Mouse (Mus musculus) NIH3T3 (cell line): Measurements from ENCODE around the gene Col4a5.

ENCODE experiments used
- DNase-seq: peaks from one replicate; pipeline ENCODE4 v3.0.0-alpha.2; 2012; ENCODE audit warnings: low read depth

Gene Col4a5

DNA sequence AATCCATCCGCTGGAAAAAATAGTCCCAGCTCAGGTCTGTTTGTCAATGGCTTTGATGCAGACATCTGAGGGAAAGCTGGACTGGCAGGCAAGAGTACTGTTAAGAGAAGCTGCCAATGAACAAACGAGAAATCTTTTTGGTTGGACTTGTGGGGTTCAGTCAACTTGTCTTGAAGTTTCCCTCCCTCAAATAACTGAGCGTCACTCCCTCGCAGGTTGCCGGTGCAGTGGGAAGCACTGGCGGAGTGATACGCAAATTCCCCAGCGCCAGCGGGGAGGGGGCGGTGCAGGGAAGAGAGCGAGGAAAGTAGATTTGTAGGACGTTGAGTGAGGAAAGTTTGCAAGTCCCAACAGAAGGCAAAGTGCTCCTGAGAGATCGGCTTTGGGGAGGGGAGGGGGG, at the start of gene Col4a5:
TSS of gene Col4a5 (plus strand) at position 276 of the 400 bp plus-strand sequence.
- DNase-seq, result peak; percentile 88

DNA sequence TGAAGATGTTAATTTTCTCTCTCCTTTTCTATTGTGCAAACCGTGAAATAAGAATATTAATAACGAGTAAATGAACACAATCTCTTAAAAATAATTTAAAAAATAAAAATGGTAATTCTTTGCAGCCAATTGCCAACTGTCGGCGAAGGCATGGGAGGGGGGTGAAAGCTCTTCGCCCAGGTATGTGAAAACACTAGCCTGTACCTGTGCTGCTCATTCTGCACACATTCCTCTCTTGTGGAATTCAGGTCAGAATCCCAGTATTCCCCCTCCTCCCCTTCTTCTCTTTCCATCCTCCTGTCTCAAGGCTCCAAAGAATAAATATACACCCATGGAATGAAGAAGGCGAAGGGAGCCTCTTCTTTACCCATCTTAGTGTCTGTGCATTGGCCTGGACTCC, 38.4 kb upstream of the Col4a5 start:
- no peak for DNase-seq

DNA sequence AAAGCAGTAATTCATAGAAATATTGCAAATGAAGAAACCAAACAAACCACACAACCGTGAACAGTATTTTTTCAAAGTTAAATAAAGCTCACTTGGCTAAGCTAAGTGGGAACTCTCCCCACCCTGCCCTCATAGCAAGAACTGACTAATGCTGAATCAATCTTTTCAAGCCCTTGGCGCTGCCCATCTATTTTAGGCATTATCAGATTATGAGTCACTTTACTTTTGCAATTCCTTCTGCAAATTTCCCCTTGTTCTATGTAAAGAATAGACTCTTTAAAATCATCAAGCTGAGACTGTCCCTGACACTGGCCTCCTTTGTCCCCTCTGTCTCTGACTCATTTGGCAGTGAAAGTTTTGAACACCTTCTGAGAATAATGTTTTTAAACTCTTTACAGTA, 35.8 kb upstream of the Col4a5 start:
- peak; percentile 79 for DNase-seq

DNA sequence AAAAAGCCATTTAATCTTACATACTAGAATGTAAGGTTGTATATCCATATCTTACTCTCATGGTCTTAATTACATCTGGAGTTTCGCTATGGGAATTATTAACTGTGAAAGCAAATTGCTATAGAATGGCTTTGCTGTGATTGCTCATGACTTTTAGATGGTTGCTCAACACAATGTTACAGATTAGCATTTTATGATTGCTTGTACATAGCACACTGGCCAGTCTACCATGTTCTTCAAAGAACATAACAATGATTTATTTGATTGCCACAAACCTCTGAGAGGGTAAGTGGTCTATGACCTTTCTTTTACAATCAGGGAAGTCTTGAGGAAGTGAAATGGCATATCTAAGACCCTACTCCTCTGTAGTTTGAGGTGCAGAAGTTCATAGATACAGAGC, 27.2 kb upstream of the Col4a5 start:
- DNase-seq, result no peak

DNA sequence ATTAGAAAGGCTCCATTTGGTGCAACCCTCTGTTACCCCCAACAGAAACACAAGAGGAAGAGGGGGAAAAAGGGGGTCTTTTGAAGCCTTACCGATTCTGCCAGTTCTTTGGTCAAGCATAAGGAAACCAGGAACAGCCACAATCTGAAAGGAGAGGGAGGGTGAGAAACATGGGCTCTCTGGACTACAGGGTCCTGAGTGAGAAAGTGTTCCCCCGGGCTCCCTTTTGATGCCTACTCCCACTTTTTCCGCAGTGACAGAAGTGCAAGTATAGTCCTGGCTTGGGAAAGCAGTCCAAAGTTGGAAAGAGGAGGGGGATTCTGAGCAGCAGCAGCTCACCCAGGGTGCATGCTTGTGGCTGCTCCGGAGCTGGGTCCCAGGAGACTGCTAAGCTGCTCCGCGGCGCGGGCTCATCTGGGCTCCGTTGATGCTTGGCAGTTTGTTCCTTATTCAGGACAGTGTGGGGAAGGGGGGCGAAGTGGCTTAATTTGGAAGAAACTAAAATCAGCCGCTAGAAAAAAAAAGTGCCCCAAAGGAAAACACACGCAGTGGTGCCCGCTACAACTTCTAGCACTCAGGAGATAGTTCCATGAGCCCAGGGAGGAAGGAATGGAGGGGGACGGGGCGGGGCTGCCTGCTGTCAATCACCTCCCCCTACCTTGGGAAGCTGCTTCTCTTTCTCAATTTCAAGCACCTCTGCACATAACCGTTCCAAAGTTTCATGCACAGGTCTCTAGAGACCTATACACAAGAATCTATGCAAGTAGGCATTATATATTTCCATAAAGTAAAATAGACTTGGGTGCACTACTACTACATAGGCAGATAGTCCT, 1.5 kb upstream of the Col4a5 start, which contains the start of gene Col4a6:
TSS of gene Col4a6 (minus strand) at position 607 of the 833 bp plus-strand sequence.
- peak; percentile 56 for DNase-seq

DNA sequence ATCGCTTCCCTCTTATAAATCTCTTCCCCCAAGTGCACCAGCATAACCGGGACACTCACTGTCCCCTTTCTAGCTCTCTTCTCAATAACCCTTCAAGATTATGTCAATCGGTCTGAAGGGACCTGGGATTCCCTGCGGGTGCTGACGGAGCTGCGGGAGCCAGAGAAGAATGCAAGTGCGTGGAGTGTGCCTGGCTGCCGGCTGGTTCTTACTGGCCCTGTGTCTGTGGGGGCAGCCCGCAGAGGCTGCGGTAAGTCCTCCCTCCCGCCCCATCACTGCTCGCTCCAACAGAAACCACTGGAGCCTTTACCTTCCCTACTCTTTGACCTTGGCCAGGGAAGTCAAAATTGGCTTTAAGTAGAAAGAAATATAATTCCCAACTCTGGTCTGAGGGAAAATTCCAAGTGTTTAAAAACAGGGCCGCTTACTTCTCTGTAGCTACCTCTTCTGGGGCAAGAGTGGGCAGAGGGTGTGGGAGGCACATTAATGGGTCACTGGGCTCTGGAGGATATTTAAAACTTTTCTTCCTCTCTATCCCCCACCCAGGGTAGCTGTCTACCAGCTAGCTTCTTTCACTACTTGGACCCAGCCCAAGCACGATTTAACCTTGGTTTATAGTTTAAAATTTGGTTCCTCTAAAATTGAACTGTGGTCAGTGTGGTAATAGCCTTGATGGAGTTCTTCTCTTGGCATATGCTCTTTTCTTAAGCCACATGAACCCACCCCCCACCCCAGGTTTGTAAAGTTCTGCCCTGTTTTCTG, 562 bp downstream of the Col4a5 start:
- peak; percentile 39 for DNase-seq

DNA sequence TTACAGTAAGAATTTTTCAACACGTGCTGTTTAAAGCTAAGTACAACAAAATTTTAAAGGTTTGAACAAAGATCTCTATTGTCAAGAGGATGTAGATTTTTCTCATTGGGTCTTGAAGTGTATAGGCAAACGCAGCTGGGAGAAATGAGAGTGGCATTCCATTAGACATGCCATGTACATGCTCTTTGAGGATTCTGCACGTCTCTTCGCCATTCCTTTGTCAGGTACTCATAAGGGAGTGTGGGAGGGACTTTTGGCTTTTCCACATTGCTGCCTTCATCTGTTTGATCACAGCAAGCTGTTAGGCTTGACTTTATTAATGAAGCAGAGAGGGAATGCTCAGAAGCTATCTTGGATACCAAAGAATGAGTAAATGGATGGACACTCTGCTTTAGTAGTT, 19.4 kb downstream of the Col4a5 start:
- no peak for DNase-seq

DNA sequence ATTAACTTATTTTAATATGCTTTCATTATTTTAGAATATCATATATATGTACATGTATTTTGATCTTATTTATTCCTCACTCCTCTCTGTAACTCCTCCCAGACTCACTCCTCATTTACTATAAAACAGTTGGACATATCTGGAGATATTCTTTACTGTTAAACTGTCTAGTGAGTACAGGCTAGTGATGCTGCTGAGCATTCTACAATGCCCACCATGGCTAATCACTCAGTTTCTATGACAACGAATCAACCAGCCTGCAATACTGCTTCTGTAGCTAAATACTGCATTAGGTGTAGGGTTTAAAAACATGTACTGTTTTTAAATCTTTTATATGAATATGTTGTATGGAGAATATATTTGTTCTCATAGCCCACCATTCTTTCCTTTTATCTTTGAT, 27.9 kb downstream of the Col4a5 start:
- DNase-seq, result no peak

DNA sequence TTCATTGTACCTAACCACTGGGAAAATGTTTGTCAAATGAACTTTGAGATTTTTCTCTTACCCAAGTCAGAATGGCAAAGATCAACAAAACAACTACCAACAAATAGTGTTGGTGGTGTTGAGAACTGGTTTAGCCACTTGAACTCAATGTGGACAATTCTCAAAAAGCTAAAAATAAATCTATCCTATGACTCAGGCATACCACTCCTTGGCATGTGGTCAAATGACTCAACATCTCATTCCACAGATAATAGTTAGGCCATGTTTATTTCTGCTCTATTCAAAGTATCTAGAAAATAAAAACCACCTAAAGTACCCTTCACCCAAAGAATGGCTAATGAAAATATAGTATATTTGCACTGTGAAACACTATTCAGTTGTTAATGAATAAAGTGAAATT, 58.3 kb downstream of the Col4a5 start:
- peak; percentile 89 for DNase-seq

DNA sequence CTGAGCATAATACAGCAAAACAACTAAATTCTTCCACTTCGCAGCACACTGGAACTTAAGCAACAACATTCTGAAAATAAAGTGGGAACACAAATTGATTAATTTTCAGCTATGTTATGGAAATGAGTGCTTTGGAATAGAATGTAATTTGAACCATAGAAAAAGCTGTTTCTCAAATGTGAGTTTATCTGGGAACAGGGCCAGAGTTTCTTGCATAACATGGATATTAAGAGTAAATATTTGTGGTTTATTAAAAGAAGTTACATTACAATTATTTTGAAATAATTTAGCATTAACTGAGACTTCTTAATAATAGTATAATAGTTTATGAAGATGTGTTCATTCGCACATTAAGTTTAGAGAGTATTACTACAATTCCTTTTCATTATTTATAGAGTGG, 72.3 kb downstream of the Col4a5 start:
- DNase-seq, result peak; percentile 57

DNA sequence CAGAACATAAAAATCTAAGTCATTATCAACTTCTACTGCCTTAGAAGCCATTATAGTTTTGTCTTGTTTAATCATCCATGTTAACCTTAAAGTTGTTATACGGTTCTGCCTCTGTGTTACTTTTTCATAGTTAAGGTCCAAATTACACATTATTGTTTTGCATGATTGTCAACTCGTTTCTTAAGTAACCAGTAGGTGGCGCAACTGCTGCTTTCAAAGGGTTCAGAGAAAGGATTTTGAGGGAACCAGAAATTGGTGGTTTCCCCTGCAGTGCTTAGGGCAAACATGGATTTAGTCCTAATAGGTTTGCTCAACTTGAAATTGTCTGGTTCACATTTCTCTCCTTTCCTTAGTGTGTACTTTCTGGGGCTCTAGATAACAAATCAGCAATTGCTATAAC, 115.1 kb downstream of the Col4a5 start:
- DNase-seq, result peak; percentile 45

DNA sequence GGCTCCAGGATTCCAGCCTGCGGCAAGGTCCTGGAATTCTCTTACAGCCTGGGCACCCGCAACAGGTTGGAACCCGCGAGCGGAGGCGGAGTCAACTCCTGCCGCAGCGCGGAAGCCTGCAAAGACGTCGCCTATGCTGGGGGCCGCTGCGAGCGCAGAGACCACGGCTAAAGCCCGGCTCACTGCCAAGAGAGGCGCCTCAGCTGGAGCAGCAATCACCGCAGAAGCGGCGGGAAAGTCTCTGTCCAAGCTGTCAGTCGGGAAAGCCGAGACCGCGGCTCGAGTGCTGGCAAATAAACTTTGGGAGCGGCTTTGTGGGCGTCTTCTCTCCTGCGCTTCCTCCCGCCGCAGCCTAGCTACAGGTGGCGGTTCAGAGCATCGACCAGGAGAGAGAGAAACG, 246.5 kb downstream of the Col4a5 start:
- DNase-seq, result no peak

DNA sequence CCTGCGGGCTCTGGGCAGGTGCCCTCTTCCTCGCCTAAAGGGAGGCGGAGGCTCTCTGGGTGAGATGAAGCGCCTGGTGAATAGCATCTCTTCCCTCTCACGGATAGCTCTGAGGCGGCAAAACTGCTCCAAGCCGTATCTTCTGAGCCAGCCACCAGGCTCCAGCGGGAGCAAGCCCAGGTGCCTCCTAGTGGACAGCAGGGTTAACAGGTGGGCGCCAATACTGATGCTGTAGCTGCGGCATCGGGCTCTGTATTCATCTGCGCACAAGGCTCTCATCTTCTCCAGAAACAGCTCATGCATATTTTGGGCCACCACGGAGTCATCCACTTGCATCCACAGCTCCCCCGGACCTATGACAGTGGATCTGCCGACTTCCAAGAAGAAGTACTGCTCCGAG, 248.8 kb downstream of the Col4a5 start:
- no peak for DNase-seq

DNA sequence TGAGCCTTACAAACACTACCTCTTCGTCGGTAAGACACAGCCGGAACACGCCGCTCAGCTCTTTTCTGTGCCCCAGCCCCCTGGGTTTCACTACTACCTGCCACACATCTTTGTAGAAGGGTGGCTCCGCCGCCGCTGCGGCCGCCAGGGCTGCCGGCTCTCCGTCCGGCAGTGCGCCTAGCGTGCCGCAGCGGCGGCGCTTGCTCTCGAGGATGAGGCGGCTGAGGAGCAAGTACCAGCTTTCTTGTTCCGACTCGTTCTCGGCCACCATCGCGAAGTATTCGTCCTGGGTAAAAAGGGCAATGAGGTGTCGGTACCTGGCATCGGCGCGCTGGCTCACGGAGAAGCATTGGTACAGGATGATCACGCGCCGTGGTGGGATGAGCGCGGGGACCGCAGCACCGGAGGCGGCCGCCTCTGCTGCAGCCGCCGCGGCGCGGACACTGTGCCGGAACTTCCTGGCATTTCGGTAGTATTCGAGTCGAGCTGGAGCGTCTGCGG, 249.3 kb downstream of the Col4a5 start:
- no peak for DNase-seq

DNA sequence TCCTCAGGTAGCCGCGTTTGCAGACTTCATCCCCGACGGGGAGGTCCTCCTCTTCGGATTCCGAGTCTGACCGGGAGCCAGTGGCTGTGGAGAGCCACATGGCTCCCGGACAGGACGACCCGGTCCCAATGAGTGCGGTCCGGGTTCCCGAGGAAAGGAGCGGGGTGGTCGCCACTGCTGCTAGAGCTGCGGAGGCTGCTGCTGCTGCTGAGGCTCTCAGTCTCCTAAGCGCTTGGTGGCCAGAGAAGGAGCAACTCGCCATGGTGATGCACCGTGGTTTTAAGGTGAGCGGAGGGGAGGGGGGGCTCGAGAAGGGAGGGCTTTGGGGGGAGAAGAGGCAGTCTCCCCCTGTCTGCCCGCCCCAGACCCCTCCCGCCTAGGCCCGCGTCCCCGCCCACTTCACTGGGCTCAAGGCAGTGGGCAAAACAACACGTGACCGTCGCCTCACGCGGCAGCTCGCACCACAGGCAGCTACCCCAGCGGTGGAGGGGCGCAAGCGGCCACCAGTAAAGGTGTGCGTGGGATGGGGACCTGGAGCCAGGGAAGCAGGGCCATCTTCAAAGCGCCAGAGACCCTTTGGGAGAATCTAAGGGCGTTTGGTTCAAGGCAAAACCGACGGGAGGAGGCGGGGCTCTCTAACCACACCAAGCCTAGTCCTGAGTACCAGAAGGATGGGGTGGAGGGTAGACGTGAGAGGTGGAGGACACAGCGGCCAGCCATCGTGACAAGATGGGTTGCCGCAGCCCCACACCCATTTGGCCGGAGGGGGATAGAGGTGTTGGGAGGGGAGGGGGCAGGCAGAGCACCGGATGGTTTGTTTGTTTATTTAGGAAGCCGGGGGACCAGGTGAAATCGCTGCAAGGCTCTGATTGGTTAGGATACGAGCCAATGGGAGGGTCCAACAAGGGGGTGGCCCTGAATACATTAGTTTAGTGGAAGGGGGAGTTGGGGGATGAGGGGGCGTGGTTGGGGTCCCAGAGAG, 250.0 kb downstream of the Col4a5 start, which contains the start of gene Irs4:
TSS of gene Irs4 (minus strand) at position 327 of the 982 bp plus-strand sequence.
- no peak for DNase-seq

DNA sequence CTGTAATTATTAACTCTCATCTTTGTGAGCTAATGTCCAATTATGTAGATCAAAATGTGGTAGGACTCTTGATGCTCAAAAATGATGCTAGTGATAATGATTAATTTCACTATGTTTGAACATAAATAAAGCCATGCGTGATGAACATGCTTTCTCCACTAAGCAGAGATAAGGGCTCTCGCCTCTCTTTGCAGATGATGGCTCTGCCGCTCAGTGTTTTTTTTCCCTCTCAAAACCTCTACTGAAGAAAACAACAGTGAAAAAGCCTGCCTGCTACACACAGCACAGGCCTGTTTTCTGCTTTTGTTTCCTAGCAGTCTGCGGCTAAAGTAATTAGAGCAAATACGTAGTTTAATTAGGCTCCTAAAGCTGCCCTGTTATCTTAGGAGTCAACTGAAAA, 254.4 kb downstream of the Col4a5 start:
- no peak for DNase-seq
